In genomic region chr4:137869667-137870274, GRCm38 (mm10) we compare ENCODE assay signal across 11 mouse cellular contexts. TPM values are rescaled to one million over a fixed set of nuclear protein-coding genes. Genes with fewer than 3 reads are reported as not detected.
DNase-seq lines count a peak whose midpoint lies in the region; ATAC-seq and TF ChIP-seq lines count a peak whose summit lies in the region.
"Had no signal": no experiment of that assay in that cellular context is flagged by ENCODE, and none has a peak within 500 bp of the region (broad histone marks: within the 10 kb centered on the region; RNA-seq: fewer than 3 reads in every experiment).

No protein-coding gene starts in this region.

- no peak overlapping the region for H3K9ac ChIP-seq in forebrain, embryonic 12.5 days
- no peak overlapping the region for H3K9ac ChIP-seq in stomach, embryonic 15.5 days
- H3K9ac ChIP-seq: lung, embryonic 15.5 days had no signal

- intact Hi-C loops in left cerebral cortex, postnatal 4 days (cut with DNase I), result no loop called here
- intact Hi-C loops in left cerebral cortex, adult 2 months (cut with DNase I), result no loop called here

- H3K9me3 ChIP-seq in forebrain, embryonic 12.5 days, result no peaks in the 10 kb centered on the region
- no peaks in the 10 kb centered on the region for H3K9me3 ChIP-seq in stomach, embryonic 15.5 days
- H3K9me3 ChIP-seq: lung, embryonic 15.5 days had no signal

- peaks cover 45% of the 10 kb centered on the region for H3K4me1 ChIP-seq in forebrain, embryonic 12.5 days
- peaks cover 71% of the 10 kb centered on the region for H3K4me1 ChIP-seq in stomach, embryonic 15.5 days

- 46% methylated on average over 16 of the region's 16 CpGs for WGBS in forebrain, embryonic 12.5 days
- WGBS in stomach, embryonic 15.5 days, result 31% methylated on average over 16 of the region's 16 CpGs

- H3K27me3 ChIP-seq in forebrain, embryonic 12.5 days, result no peaks in the 10 kb centered on the region
- H3K27me3 ChIP-seq in stomach, embryonic 15.5 days (replicated peaks), result no peaks in the 10 kb centered on the region
- H3K27me3 ChIP-seq: lung, embryonic 15.5 days had no signal

- TF ChIP-seq CTCF in left cerebral cortex, adult 2 months (IDR thresholded peaks at IDR 0.05), result no peak

- no peak overlapping the region for H3K27ac ChIP-seq in left cerebral cortex, adult 2 months
- H3K27ac ChIP-seq in forebrain, embryonic 12.5 days, result no peak overlapping the region
- no peak overlapping the region for H3K27ac ChIP-seq in stomach, embryonic 15.5 days
- H3K27ac ChIP-seq: heart, adult 2 months; lung, embryonic 15.5 days had no signal

- peak; percentile 57 to 73 for DNase-seq in cerebellum, postnatal 14 days
- DNase-seq in cerebellum, adult 11 months, result no peak
- DNase-seq in left cerebral cortex, postnatal 4 days, result peak; percentile 61
- no peak for DNase-seq in left cerebral cortex, adult 2 months (ENCODE audit: extremely low spot score in 1 of 2, low spot score in 2 of 2)
- no peak for DNase-seq in layer of hippocampus, adult 18-20 months (ENCODE audit: low spot score in 2 of 2)
- no peak for DNase-seq in testis, postnatal 14 days (ENCODE audit: low spot score)
- DNase-seq: heart, adult 2 months; kidney, postnatal 10 days had no signal

- no peak overlapping the region for H3K4me2 ChIP-seq in forebrain, embryonic 12.5 days
- 0 out of 2 replicates have a peak overlapping the region, but pooled peaks have one; percentile 1 for H3K4me2 ChIP-seq in stomach, embryonic 15.5 days
- H3K4me2 ChIP-seq: lung, embryonic 15.5 days had no signal

- H3K36me3 ChIP-seq in forebrain, embryonic 12.5 days (replicated peaks), result no peaks in the 10 kb centered on the region
- H3K36me3 ChIP-seq in stomach, embryonic 15.5 days, result no peaks in the 10 kb centered on the region
- H3K36me3 ChIP-seq: lung, embryonic 15.5 days had no signal

- H3K4me3 ChIP-seq in left cerebral cortex, adult 2 months, result no peak overlapping the region
- no peak overlapping the region for H3K4me3 ChIP-seq in forebrain, embryonic 12.5 days (replicated peaks)
- no peak overlapping the region for H3K4me3 ChIP-seq in stomach, embryonic 15.5 days (replicated peaks)
- H3K4me3 ChIP-seq: heart, adult 2 months; lung, embryonic 15.5 days had no signal

- ATAC-seq in forebrain, embryonic 12.5 days (ENCODE audit: low FRiP score), result peak; percentile 13; the same call in 1 of the 2 replicates
- ATAC-seq in stomach, embryonic 15.5 days (ENCODE audit: insufficient read depth, low FRiP score, low read depth), result peak; percentile 12; the same call in 1 of the 2 replicates

RNA-seq across cellular contexts. Expression of gene Ece1, which starts 7.7 kb away (rescaled TPM):
- total RNA-seq in left cerebral cortex, postnatal 4 days (2021), result 10 to 100 TPM; 47.3 to 49.5 TPM
- 10 to 100 TPM; 83.7 to 98.1 TPM for total RNA-seq in left cerebral cortex, adult 2 months (2021)
- 18.3 and 23.4 TPM in 2 replicates for polyA plus RNA-seq in forebrain, embryonic 12.5 days (2016; fragmentation: Nextera tagmentation; extraction: Ambion mirVana)
- 52.0 and 53.5 TPM in 2 replicates for polyA plus RNA-seq in stomach, embryonic 15.5 days (2015; fragmentation: Nextera tagmentation; extraction: Ambion mirVana)
- 10 to 100 TPM; 48.8 to 53.8 TPM for total RNA-seq in layer of hippocampus, adult 18-20 months (2021)

Comparison
In these comparisons a context has a peak if more than half of its experiments do, and no peak if none do; other contexts are left out.
1. DNase-seq: peak in cerebellum, postnatal 14 days (2 of 2) and left cerebral cortex, postnatal 4 days (single experiment); none in cerebellum, adult 11 months (single experiment), left cerebral cortex, adult 2 months (0 of 2), layer of hippocampus, adult 18-20 months (0 of 2) and testis, postnatal 14 days (single experiment).